9 mouse cellular contexts compared by ENCODE assay signal in genomic region chr11:78499004-78499403, GRCm38 (mm10). TPM values are rescaled to one million over a fixed set of nuclear protein-coding genes. Genes with fewer than 3 reads are reported as not detected.
DNase-seq lines count a peak whose midpoint lies in the region; ATAC-seq and TF ChIP-seq lines count a peak whose summit lies in the region.
"Had no signal": no experiment of that assay in that cellular context is flagged by ENCODE, and none has a peak within 500 bp of the region (broad histone marks: within the 10 kb centered on the region; RNA-seq: fewer than 3 reads in every experiment).

Vtn (plus strand) TSS chr11:78499091.

- no peaks in the 10 kb centered on the region for H3K79me2 ChIP-seq in C2C12 (ENCODE audit: control insufficient read depth, insufficient read depth)

- H3K27ac ChIP-seq in forebrain, postnatal 0 days (ENCODE audit: low read depth, low read length), result peak within 1 kb of the TSS; percentile 94
- H3K27ac ChIP-seq in hindbrain, embryonic 14.5 days, result peak within 1 kb of the TSS; percentile 94
- peak within 1 kb of the TSS; percentile 75 for H3K27ac ChIP-seq in liver, embryonic 15.5 days (replicated peaks)

- no peaks in the 10 kb centered on the region for H3K36me3 ChIP-seq in C2C12 (ENCODE audit: control insufficient read depth, insufficient read depth)
- no peaks in the 10 kb centered on the region for H3K36me3 ChIP-seq in forebrain, postnatal 0 days (ENCODE audit: insufficient read depth)
- no peaks in the 10 kb centered on the region for H3K36me3 ChIP-seq in hindbrain, embryonic 14.5 days (replicated peaks; ENCODE audit: control insufficient read depth, insufficient read depth)
- H3K36me3 ChIP-seq in liver, embryonic 15.5 days (replicated peaks), result no peaks in the 10 kb centered on the region

- 74% methylated on average over 7 of the region's 7 CpGs for WGBS in forebrain, postnatal 0 days
- 56% methylated on average over 7 of the region's 7 CpGs for WGBS in hindbrain, embryonic 14.5 days
- WGBS in liver, embryonic 15.5 days (ENCODE audit: insufficient replicate concordance), result 50% methylated on average over 7 of the region's 7 CpGs

- peaks cover 35% of the 10 kb centered on the region for H3K27me3 ChIP-seq in C2C12 (ENCODE audit: control insufficient read depth, insufficient read depth, insufficient read length)
- no peaks in the 10 kb centered on the region for H3K27me3 ChIP-seq in forebrain, postnatal 0 days (ENCODE audit: insufficient read depth, low read length)
- H3K27me3 ChIP-seq in hindbrain, embryonic 14.5 days (ENCODE audit: control insufficient read depth, insufficient read depth, low read length), result peaks cover 7% of the 10 kb centered on the region; the same call in 1 of the 2 replicates
- peaks cover 76% of the 10 kb centered on the region for H3K27me3 ChIP-seq in liver, embryonic 15.5 days

- H3K4me3 ChIP-seq in C2C12 (ENCODE audit: insufficient read depth, poor library complexity, severe bottlenecking), result peak within 1 kb of the TSS; percentile 21
- H3K4me3 ChIP-seq in forebrain, postnatal 0 days (ENCODE audit: low read depth, low read length), result peak within 1 kb of the TSS; percentile 80
- H3K4me3 ChIP-seq in hindbrain, embryonic 14.5 days (replicated peaks; ENCODE audit: low read length), result peak within 1 kb of the TSS; percentile 79
- H3K4me3 ChIP-seq in liver, embryonic 15.5 days (replicated peaks), result peak within 1 kb of the TSS; percentile 50

- peaks cover 10% of the 10 kb centered on the region for H3K4me1 ChIP-seq in forebrain, postnatal 0 days (ENCODE audit: insufficient read depth)
- H3K4me1 ChIP-seq in hindbrain, embryonic 14.5 days (replicated peaks; ENCODE audit: control insufficient read depth, insufficient read depth, low read length), result peaks cover 31% of the 10 kb centered on the region
- peaks cover 22% of the 10 kb centered on the region for H3K4me1 ChIP-seq in liver, embryonic 15.5 days (replicated peaks)

- peak within 1 kb of the TSS; percentile 89 for H3K9ac ChIP-seq in forebrain, postnatal 0 days
- peak within 1 kb of the TSS; percentile 59 for H3K9ac ChIP-seq in hindbrain, embryonic 14.5 days
- H3K9ac ChIP-seq in liver, embryonic 15.5 days, result peak within 1 kb of the TSS; percentile 37

- no peak for ATAC-seq in forebrain, postnatal 0 days
- ATAC-seq in hindbrain, embryonic 14.5 days (ENCODE audit: low FRiP score), result no peak
- ATAC-seq in liver, embryonic 15.5 days (ENCODE audit: insufficient read depth), result peak; percentile 60

- TF ChIP-seq CTCF in C2C12 (IDR thresholded peaks at IDR 0.05; ENCODE audit: control insufficient read depth, insufficient read depth, insufficient read length), result no peak
- TF ChIP-seq CTCF in forebrain, postnatal 0 days (IDR thresholded peaks at IDR 0.05; ENCODE audit: low read depth), result no peak

- H3ac ChIP-seq in C2C12 (ENCODE audit: control insufficient read depth, insufficient read length, low read depth), result peak within 1 kb of the TSS; percentile 33

- H3K79me3 ChIP-seq in C2C12 (ENCODE audit: low read depth), result no peaks in the 10 kb centered on the region

- no peaks in the 10 kb centered on the region for H3K9me3 ChIP-seq in forebrain, postnatal 0 days (ENCODE audit: low read length)
- H3K9me3 ChIP-seq in hindbrain, embryonic 14.5 days (ENCODE audit: control insufficient read depth, low read length), result no peaks in the 10 kb centered on the region
- H3K9me3 ChIP-seq in liver, embryonic 15.5 days (replicated peaks), result no peaks in the 10 kb centered on the region

- DNase-seq in adrenal gland, postnatal 14 days, result no peak
- no peak for DNase-seq in adrenal gland, adult (ENCODE audit: inconsistent age in 2 of 2, low spot score in 1 of 2)
- no peak for DNase-seq in forebrain, postnatal 0 days
- no peak for DNase-seq in hindbrain, embryonic 14.5 days (ENCODE audit: low spot score)
- no peak for DNase-seq in ovary, postnatal 36 days (ENCODE audit: low spot score)
- no peak for DNase-seq in kidney, postnatal 36 days

- peak within 1 kb of the TSS; percentile 64 for H3K4me2 ChIP-seq in forebrain, postnatal 0 days (ENCODE audit: low read depth)
- peak within 1 kb of the TSS; percentile 79 for H3K4me2 ChIP-seq in hindbrain, embryonic 14.5 days (replicated peaks)
- peak within 1 kb of the TSS; percentile 69 for H3K4me2 ChIP-seq in liver, embryonic 15.5 days

TF ChIP-seq in C2C12, 6 proteins besides CTCF, POLR2A, EP300 and RAD21:
- TF ChIP-seq USF1 (IDR thresholded peaks at IDR 0.05; ENCODE audit: low read depth) (no peak), MAX (IDR thresholded peaks at IDR 0.05) (no peak), CEBPB (IDR thresholded peaks at IDR 0.05; ENCODE audit: low read depth) (no peak), FOSL1 (IDR thresholded peaks at IDR 0.05; ENCODE audit: insufficient read depth, low read length, poor library complexity, severe bottlenecking) (no peak), MYOG (IDR thresholded peaks at IDR 0.05; ENCODE audit: control insufficient read depth, extremely low read depth, insufficient read length) (no peak), MYOD1 (IDR thresholded peaks at IDR 0.05; ENCODE audit: control insufficient read depth, insufficient read length, low read depth) (no peak)

RNA-seq across cellular contexts. Expression of gene Vtn, which starts in this region (rescaled TPM):
- 23.9 and 283 TPM in 2 replicates for total RNA-seq in adrenal gland, postnatal 14 days (2021)
- polyA plus RNA-seq in C2C12 (2012; fragmentation: generic; extraction: Trizol), result not detected
- total RNA-seq in forebrain, postnatal 0 days (2014; rRNA removed), result 82.8 and 94.4 TPM in 2 replicates
- 111 and 129 TPM in 2 replicates for polyA plus RNA-seq in forebrain, postnatal 0 days (2015; fragmentation: Nextera tagmentation; extraction: Ambion mirVana)
- polyA plus RNA-seq in hindbrain, embryonic 14.5 days (2014; fragmentation: Nextera tagmentation; extraction: Ambion mirVana), result 178 and 201 TPM in 2 replicates
- polyA plus RNA-seq in liver, embryonic 15.5 days (2015; fragmentation: Nextera tagmentation; extraction: Ambion mirVana), result 675 and 834 TPM in 2 replicates
- total RNA-seq: hematopoietic stem cell, adult 5-6 weeks had no signal

Comparison
In these comparisons a context has a peak if more than half of its experiments do, and no peak if none do; other contexts are left out.
1. RNA of gene Vtn (polyA plus RNA-seq): 675 to 834 TPM in liver, embryonic 15.5 days, 178 to 201 TPM in hindbrain, embryonic 14.5 days and 111 to 129 TPM in forebrain, postnatal 0 days; not detected in C2C12 (single experiment); every median in the first group is over 100 times any median in the second.
2. H3K4me3 ChIP-seq: peak in every context shown above with its lines; median percentile 80 in forebrain, postnatal 0 days; 79 in hindbrain, embryonic 14.5 days; 50 in liver, embryonic 15.5 days; 21 in C2C12.
3. H3K9ac ChIP-seq: peak in every context shown above with its lines; median percentile 89 in forebrain, postnatal 0 days; 59 in hindbrain, embryonic 14.5 days; 37 in liver, embryonic 15.5 days.
4. Peak in every context shown above with its lines, with median percentiles within 50 percentile points of each other: H3K27ac ChIP-seq and H3K4me2 ChIP-seq.